Mouse (Mus musculus): ENCODE measurements around the gene Cd274.

DNA sequence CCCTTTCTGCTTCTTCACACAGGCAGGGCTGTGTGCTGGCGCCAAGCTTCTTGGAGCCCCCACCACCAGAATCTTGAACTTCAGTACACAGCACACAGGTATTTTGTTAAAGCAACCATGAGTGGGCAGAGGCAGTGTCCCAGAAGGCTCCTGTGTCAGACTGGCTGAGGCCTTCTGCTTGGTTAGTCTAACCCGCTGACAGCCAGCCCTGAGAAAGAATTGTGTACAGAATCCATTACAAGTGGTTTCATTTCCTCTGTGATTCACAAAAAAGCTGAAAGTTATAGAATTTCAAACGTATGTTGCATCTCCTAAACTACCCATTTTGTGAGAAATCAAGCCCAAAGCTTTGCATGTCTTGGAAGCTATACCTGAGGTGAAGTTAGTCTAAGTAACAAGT lies 63.3 kb downstream of the Cd274 start:
- TF ChIP-seq CHD2 (IDR thresholded peaks at IDR 0.05; ENCODE audit: low read depth, low read length) (no peak), MAFK (IDR thresholded peaks at IDR 0.05; ENCODE audit: insufficient read depth, low read depth, low read length) (no peak)
